Mouse (Mus musculus) erythroblast, adult 5-6 weeks (primary cell): Measurements from ENCODE around the gene Rgs13. TPM values are rescaled to one million over a fixed set of nuclear protein-coding genes. Genes with fewer than 3 reads are reported as not detected.

ENCODE experiments used
- ATAC-seq: replicated peaks from 2 replicates; pipeline ENCODE4 v1.8.0; 2016; ENCODE audit warnings: moderate number of reproducible peaks, mild to moderate bottlenecking, moderate TSS enrichment, inconsistent platforms; ENCODE audit not compliant: poor library complexity, low FRiP score, severe bottlenecking
- total RNA-seq, 2 experiments: library from RNA; stranded (forward) in 1 of 2; stranded (reverse) in 1 of 2; fragments of 150-400 nt in 1 of 2; fragments of 200-764, 138-1000 nt in 1 of 2; gene quantifications; 2 replicates each; pipeline versions ENCODE4 v1.2.3 to v1.2.4; 2015 to 2017; ENCODE audit warnings: low replicate concordance in 2 of 2

Rgs13 gene
- total RNA-seq (2015; ENCODE audit: low replicate concordance) (not detected in 2 replicates), total RNA-seq (2017; ENCODE audit: low replicate concordance) (not detected in 2 replicates)

- no peak for ATAC-seq
Measured at GRCm38 (mm10) chr1:144177166-144177565, at the start of gene Rgs13. Gene Rgs13, minus strand, starts transcription at chr1:144177372.

GRCm38 (mm10) chr1:144215230-144215629 lies 38.1 kb upstream of the Rgs13 start:
- ATAC-seq: no peak

- ATAC-seq: no peak
Measured at GRCm38 (mm10) chr1:144210912-144211311, 33.7 kb upstream of the Rgs13 start.

GRCm38 (mm10) chr1:144206281-144207061 lies 29.3 kb upstream of the Rgs13 start:
- ATAC-seq: no peak

- no peak for ATAC-seq
Measured at GRCm38 (mm10) chr1:144204766-144205165, 27.6 kb upstream of the Rgs13 start.

GRCm38 (mm10) chr1:144202939-144203338 lies 25.8 kb upstream of the Rgs13 start:
- ATAC-seq: no peak

- no peak for ATAC-seq
Measured at GRCm38 (mm10) chr1:144200496-144200895, 23.3 kb upstream of the Rgs13 start.

- no peak for ATAC-seq
Measured at GRCm38 (mm10) chr1:144199538-144199937, 22.4 kb upstream of the Rgs13 start.

GRCm38 (mm10) chr1:144197684-144198083 lies 20.5 kb upstream of the Rgs13 start:
- no peak; the same call in 1 of the 2 replicates for ATAC-seq

- no peak for ATAC-seq
Measured at GRCm38 (mm10) chr1:144186655-144187396, 9.7 kb upstream of the Rgs13 start.

GRCm38 (mm10) chr1:144184955-144185715 lies 8.0 kb upstream of the Rgs13 start:
- ATAC-seq: no peak

GRCm38 (mm10) chr1:144183622-144184021 lies 6.5 kb upstream of the Rgs13 start:
- ATAC-seq: no peak

- no peak for ATAC-seq
Measured at GRCm38 (mm10) chr1:144179559-144179958, 2.4 kb upstream of the Rgs13 start.

GRCm38 (mm10) chr1:144178281-144178957 lies 1.2 kb upstream of the Rgs13 start:
- no peak for ATAC-seq

- ATAC-seq: no peak
Measured at GRCm38 (mm10) chr1:144177620-144178019, 448 bp upstream of the Rgs13 start.

- ATAC-seq: no peak
Measured at GRCm38 (mm10) chr1:144174760-144175159, 2.4 kb downstream of the Rgs13 start.

GRCm38 (mm10) chr1:144173568-144174036 lies 3.6 kb downstream of the Rgs13 start:
- no peak for ATAC-seq

GRCm38 (mm10) chr1:144168921-144169320 lies 8.3 kb downstream of the Rgs13 start:
- ATAC-seq: no peak

GRCm38 (mm10) chr1:144167761-144168160 lies 9.4 kb downstream of the Rgs13 start:
- ATAC-seq: no peak

GRCm38 (mm10) chr1:144166897-144167296 lies 10.3 kb downstream of the Rgs13 start:
- ATAC-seq: no peak
